ENCODE assay signal across 10 mouse cellular contexts in genomic region chr4:76259636-76260035, GRCm38 (mm10).
DNase-seq lines count a peak whose midpoint lies in the region; ATAC-seq and TF ChIP-seq lines count a peak whose summit lies in the region.
"Had no signal": no experiment of that assay in that cellular context is flagged by ENCODE, and none has a peak within 500 bp of the region (broad histone marks: within the 10 kb centered on the region; RNA-seq: fewer than 3 reads in every experiment).

No protein-coding gene starts in this region.

- WGBS in forebrain, embryonic 15.5 days: 50% methylated on average over 2 of the region's 2 CpGs
- WGBS in forebrain, embryonic 14.5 days: 47% methylated on average over 2 of the region's 2 CpGs
- 27% methylated on average over 2 of the region's 2 CpGs for WGBS in kidney, embryonic 16.5 days

- no peak for DNase-seq in forebrain, embryonic 14.5 days (ENCODE audit: low spot score)
- DNase-seq in adrenal gland, postnatal 25 days: peak; percentile 3
- DNase-seq in gastrocnemius, adult 2 months: peak; percentile 82
- no peak for DNase-seq in thymus, postnatal 10 days (ENCODE audit: low spot score in 2 of 2)
- DNase-seq in layer of hippocampus, adult 11-12 months (ENCODE audit: low spot score): no peak
- no peak for DNase-seq in right cerebral cortex, adult 2 months (ENCODE audit: low spot score in 2 of 2)

- no peak overlapping the region for H3K4me3 ChIP-seq in forebrain, embryonic 15.5 days
- no peak overlapping the region for H3K4me3 ChIP-seq in forebrain, embryonic 14.5 days (ENCODE audit: low read depth, low read length)
- H3K4me3 ChIP-seq in gastrocnemius, adult 2 months: no peak overlapping the region
- no peak overlapping the region for H3K4me3 ChIP-seq in kidney, embryonic 16.5 days (ENCODE audit: low read length)
- H3K4me3 ChIP-seq: embryonic facial prominence, embryonic 13.5 days; heart, embryonic 13.5 days had no signal

- no peaks in the 10 kb centered on the region for H3K27me3 ChIP-seq in forebrain, embryonic 15.5 days
- no peaks in the 10 kb centered on the region for H3K27me3 ChIP-seq in forebrain, embryonic 14.5 days (replicated peaks; ENCODE audit: control insufficient read depth, insufficient read depth, low read length)
- H3K27me3 ChIP-seq in kidney, embryonic 16.5 days (ENCODE audit: insufficient read depth, low read length): no peaks in the 10 kb centered on the region
- H3K27me3 ChIP-seq: embryonic facial prominence, embryonic 13.5 days; heart, embryonic 13.5 days had no signal

- intact Hi-C loops in gastrocnemius, adult 2 months (cut with DNase I): no loop called here

- H3K4me2 ChIP-seq in forebrain, embryonic 15.5 days (replicated peaks): no peak overlapping the region
- no peak overlapping the region for H3K4me2 ChIP-seq in forebrain, embryonic 14.5 days (ENCODE audit: low read length)
- H3K4me2 ChIP-seq in kidney, embryonic 16.5 days (replicated peaks; ENCODE audit: low read depth, low read length): no peak overlapping the region
- H3K4me2 ChIP-seq: embryonic facial prominence, embryonic 13.5 days; heart, embryonic 13.5 days had no signal

- H3K9me3 ChIP-seq in forebrain, embryonic 15.5 days: no peaks in the 10 kb centered on the region
- H3K9me3 ChIP-seq in forebrain, embryonic 14.5 days (replicated peaks; ENCODE audit: control insufficient read depth, low read length): no peaks in the 10 kb centered on the region
- no peaks in the 10 kb centered on the region for H3K9me3 ChIP-seq in kidney, embryonic 16.5 days (ENCODE audit: low read length)
- H3K9me3 ChIP-seq: embryonic facial prominence, embryonic 13.5 days; heart, embryonic 13.5 days had no signal

- H3K9ac ChIP-seq in forebrain, embryonic 15.5 days (replicated peaks): no peak overlapping the region
- no peak overlapping the region for H3K9ac ChIP-seq in forebrain, embryonic 14.5 days (ENCODE audit: low read length)
- no peak overlapping the region for H3K9ac ChIP-seq in kidney, embryonic 16.5 days (replicated peaks; ENCODE audit: low read length)
- H3K9ac ChIP-seq: embryonic facial prominence, embryonic 13.5 days; heart, embryonic 13.5 days had no signal

- H3K27ac ChIP-seq in forebrain, embryonic 15.5 days (replicated peaks): no peak overlapping the region
- H3K27ac ChIP-seq in forebrain, embryonic 14.5 days (ENCODE audit: low read depth, low read length): no peak overlapping the region
- H3K27ac ChIP-seq in gastrocnemius, adult 2 months: peak overlapping the region; percentile 71
- peak overlapping the region; percentile 56; the same call in 1 of the 2 replicates for H3K27ac ChIP-seq in kidney, embryonic 16.5 days (ENCODE audit: low read length)
- H3K27ac ChIP-seq: embryonic facial prominence, embryonic 13.5 days; heart, embryonic 13.5 days had no signal

- TF ChIP-seq CTCF in gastrocnemius, adult 2 months (IDR thresholded peaks at IDR 0.05): no peak

- H3K4me1 ChIP-seq in forebrain, embryonic 15.5 days: peaks cover 19% of the 10 kb centered on the region
- peaks cover 17% of the 10 kb centered on the region for H3K4me1 ChIP-seq in forebrain, embryonic 14.5 days (ENCODE audit: control insufficient read depth, insufficient read depth, low read length)
- peaks cover 15% of the 10 kb centered on the region for H3K4me1 ChIP-seq in kidney, embryonic 16.5 days (ENCODE audit: insufficient read depth, low read length)

- ATAC-seq in forebrain, embryonic 15.5 days (replicated peaks): peak; percentile 47
- no peak for ATAC-seq in forebrain, embryonic 14.5 days
- peak; percentile 71; the same call in 1 of the 2 replicates for ATAC-seq in kidney, embryonic 16.5 days (ENCODE audit: low FRiP score, low TSS enrichment)

- no peaks in the 10 kb centered on the region for H3K36me3 ChIP-seq in forebrain, embryonic 15.5 days
- no peaks in the 10 kb centered on the region for H3K36me3 ChIP-seq in forebrain, embryonic 14.5 days (ENCODE audit: control insufficient read depth, insufficient read depth, low read length)
- no peaks in the 10 kb centered on the region for H3K36me3 ChIP-seq in kidney, embryonic 16.5 days (ENCODE audit: insufficient read depth, low read length)
- H3K36me3 ChIP-seq: embryonic facial prominence, embryonic 13.5 days; heart, embryonic 13.5 days had no signal

Comparison
In these comparisons a context has a peak if more than half of its experiments do, and no peak if none do; other contexts are left out.
1. H3K27ac ChIP-seq: peak in gastrocnemius, adult 2 months (single experiment) and kidney, embryonic 16.5 days (single experiment); none in forebrain, embryonic 15.5 days (single experiment) and forebrain, embryonic 14.5 days (single experiment).
2. DNase-seq: peak in adrenal gland, postnatal 25 days (single experiment) and gastrocnemius, adult 2 months (single experiment); none in forebrain, embryonic 14.5 days (single experiment), thymus, postnatal 10 days (0 of 2), layer of hippocampus, adult 11-12 months (single experiment) and right cerebral cortex, adult 2 months (0 of 2).